Mouse (Mus musculus): Measurements from ENCODE around the gene Colq. TPM values are rescaled to one million over a fixed set of nuclear protein-coding genes. Genes with fewer than 3 reads are reported as not detected.

The Colq gene
- polyA plus RNA-seq (2015; fragmentation: Nextera tagmentation; extraction: Ambion mirVana): 0.20 and 0.44 TPM in 2 replicates

DNA sequence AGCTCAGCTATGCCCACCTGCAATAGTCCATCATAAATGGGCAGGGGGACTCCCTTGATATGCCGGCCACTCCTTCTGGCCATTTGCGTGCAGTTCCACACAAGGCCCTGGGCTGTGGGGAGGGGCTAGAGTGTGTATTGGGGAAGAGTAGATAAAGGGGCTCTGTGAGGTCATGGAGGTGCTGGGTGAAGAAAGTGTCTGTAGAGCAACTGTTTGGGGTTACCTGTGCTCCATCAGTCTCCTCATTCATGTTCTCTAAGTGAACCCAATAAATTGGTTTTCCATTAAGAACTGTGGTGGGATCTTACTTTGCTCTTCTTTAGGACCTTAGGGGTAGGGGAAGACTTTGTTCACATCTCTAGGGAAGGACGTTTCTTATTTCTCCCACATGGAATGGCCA, at the start of gene Colq:
TSS of gene Colq (minus strand) at position 101 of the 400 bp plus-strand sequence.

DNA sequence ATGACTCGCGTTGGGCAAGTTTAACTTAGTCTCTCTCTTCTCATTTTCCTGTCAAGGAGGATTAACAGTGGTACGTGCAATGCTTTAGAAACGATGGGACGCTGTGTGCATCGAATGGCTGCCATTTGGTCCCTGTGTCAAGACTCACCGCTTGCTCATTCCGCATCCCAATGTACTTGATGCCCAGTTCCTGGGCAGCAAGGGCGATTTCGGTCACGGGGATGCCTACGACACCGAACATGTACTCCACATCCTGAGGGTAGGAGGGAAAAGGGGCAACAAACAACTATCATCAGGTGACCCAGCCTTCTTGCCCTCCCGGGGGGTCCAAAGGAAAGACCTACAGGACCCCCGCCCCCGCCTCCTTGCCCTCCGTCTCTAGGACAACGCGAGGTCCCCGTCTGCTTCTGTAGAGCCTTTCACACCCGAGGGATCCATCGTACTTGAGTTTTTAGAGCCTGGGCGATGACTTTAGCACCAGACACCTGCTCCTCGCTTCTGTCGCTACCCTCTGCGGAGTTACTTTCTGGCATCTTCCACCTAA, 49.3 kb upstream of the Colq start, which contains the start of gene Gm49387:
TSS of gene Gm49387 (minus strand) at position 533 of the 544 bp plus-strand sequence.

DNA sequence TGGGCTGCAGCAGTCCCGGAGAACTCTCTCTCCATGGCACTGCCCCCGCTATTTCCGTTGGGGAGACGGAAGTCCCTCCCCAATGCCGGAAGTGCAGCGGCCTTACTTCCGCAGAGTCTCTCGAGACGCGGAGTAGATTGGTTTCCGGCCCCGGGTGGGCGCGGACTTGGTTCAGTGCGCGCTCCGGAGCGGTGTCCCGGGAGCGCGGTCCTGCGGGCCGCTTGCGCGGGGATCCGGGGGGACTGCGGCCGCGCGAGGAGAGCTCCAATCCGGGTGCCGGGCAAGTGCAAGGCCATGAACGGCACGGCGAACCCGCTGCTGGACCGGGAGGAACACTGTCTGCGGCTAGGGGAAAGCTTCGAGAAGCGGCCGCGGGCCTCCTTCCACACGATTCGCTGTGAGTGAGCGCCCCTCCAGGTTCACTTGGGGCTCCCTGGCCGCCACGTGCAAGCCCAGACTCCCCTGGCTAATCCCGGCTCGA, 96.1 kb downstream of the Colq start, which contains the start of gene Mettl6:
TSS of gene Mettl6 (minus strand) at position 66 of the 481 bp plus-strand sequence.

DNA sequence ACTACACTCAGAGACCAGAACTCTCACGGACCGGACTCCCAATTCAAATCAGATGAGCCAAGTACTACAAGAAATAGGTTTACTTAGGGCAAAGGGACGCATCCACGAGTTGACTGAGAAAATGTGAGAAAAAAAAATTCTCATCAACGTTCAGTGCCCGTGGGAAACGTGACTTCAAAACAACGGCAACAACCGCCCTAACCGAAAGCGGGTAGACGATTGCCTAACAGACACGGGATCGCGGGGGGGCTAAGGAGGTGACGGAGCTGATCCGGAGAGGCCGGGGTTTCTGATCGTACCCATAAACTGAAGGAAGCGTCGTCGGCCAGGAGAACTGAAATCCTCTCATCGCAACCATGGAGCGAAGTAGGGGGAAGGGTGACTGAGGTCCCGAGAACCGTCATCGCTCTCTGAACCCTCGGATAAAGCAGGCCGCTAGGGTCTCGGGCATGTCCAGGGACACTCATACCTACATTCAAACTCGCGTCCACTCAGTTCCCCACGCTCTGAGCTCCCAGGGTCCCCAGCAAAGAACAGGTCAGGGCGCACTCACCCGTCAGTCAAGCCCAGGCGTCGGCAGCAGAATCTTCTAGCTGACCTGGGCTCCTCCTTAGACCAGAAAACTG, 96.7 kb downstream of the Colq start, which contains the start of gene Eaf1:
TSS of gene Eaf1 (plus strand) at position 51 of the 626 bp plus-strand sequence.

Other genes with a start within 250 kb of the Colq start
- 123 and 144 TPM in 2 replicates for gene Sh3bp5, start 155.3 kb downstream of the Colq start, polyA plus RNA-seq (2015; fragmentation: Nextera tagmentation; extraction: Ambion mirVana)
- 5.1 and 5.7 TPM in 2 replicates for gene Eaf1, start 96.9 kb downstream of the Colq start, polyA plus RNA-seq (2015; fragmentation: Nextera tagmentation; extraction: Ambion mirVana)
- 36.6 and 37.4 TPM in 2 replicates for gene Mettl6, start 96.3 kb downstream of the Colq start, polyA plus RNA-seq (2015; fragmentation: Nextera tagmentation; extraction: Ambion mirVana)
- 1.8 TPM in 1 of 2 replicates, not detected in the other for gene Gm49387, start 49.5 kb upstream of the Colq start, polyA plus RNA-seq (2015; fragmentation: Nextera tagmentation; extraction: Ambion mirVana)
- gene Btd, start 49.7 kb upstream of the Colq start, polyA plus RNA-seq (2015; fragmentation: Nextera tagmentation; extraction: Ambion mirVana): 21.7 and 25.6 TPM in 2 replicates
- gene Hacl1, start 49.9 kb upstream of the Colq start, polyA plus RNA-seq (2015; fragmentation: Nextera tagmentation; extraction: Ambion mirVana): 10.5 and 12.6 TPM in 2 replicates
- gene Ankrd28, start 239.3 kb upstream of the Colq start, polyA plus RNA-seq (2015; fragmentation: Nextera tagmentation; extraction: Ambion mirVana): 8.5 and 9.0 TPM in 2 replicates

Measured in neural tube, postnatal 0 days (tissue).